In the genomic region with DNA sequence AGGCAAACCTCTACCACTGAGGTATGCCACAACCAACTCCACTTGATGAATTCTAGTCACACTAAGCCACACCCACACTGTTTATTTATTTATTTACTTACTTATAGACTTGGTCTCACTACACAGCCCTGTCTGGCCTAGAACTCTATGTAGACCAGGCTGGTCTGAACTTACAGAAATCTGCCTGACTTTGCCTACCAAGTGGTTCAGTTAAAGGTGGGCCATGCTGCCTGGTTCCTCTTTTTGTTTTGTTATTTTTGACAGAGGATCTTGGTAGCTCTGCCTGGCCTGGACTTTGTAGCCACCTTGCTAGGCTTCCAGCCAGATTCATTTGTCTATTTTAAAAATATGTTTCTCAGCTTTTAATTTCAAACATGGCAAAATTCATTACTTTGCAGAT, we compare ENCODE assay signal across 26 mouse cellular contexts. TPM values are rescaled to one million over a fixed set of nuclear protein-coding genes. Genes with fewer than 3 reads are reported as not detected.
A peak's percentile ranks its signal among the peaks of the same experiment; 100 is the strongest.
DNase-seq lines count a peak whose midpoint lies in the region; ATAC-seq and TF ChIP-seq lines count a peak whose summit lies in the region.
"Had no signal": no experiment of that assay in that cellular context is flagged by ENCODE, and none has a peak within 500 bp of the region (broad histone marks: within the 10 kb centered on the region; RNA-seq: fewer than 3 reads in every experiment).

No protein-coding gene starts in this region.

- no peak overlapping the region for H3K9ac ChIP-seq in CH12.LX (ENCODE audit: insufficient read depth, low read depth)
- H3K9ac ChIP-seq in MEL (ENCODE audit: control insufficient read depth, low read depth, low read length, poor library complexity, severe bottlenecking): no peak overlapping the region
- H3K9ac ChIP-seq in heart, embryonic 11.5 days (ENCODE audit: low read depth, low read length): no peak overlapping the region

- H3K36me3 ChIP-seq in CH12.LX (replicated peaks in 1 of 2; ENCODE audit: control insufficient read depth in 1 of 2, insufficient read depth in 1 of 2, low read length in 1 of 2) (peaks cover 0 to 1% of the 10 kb centered on the region in 2 experiments), MEL (ENCODE audit: control insufficient read depth in 1 of 2, insufficient read depth in 2 of 2, low read length in 2 of 2) (peaks cover 0 to 6% of the 10 kb centered on the region in 2 experiments; a peak in 2 of 4 replicates)
- H3K36me3 ChIP-seq in heart, embryonic 11.5 days (ENCODE audit: control insufficient read depth, insufficient read depth, low read length): no peaks in the 10 kb centered on the region

- no peak for TF ChIP-seq RAD21 in CH12.LX (IDR thresholded peaks at IDR 0.05; ENCODE audit: low read depth, low read length)
- TF ChIP-seq RAD21 in MEL (IDR thresholded peaks at IDR 0.05; ENCODE audit: low read depth, low read length): no peak

- H3K27ac ChIP-seq in CH12.LX (ENCODE audit: insufficient read depth, low read depth): no peak overlapping the region
- no peak overlapping the region for H3K27ac ChIP-seq in MEL (ENCODE audit: control insufficient read depth, low read depth, low read length)
- no peak overlapping the region for H3K27ac ChIP-seq in heart, embryonic 11.5 days (ENCODE audit: low read depth, low read length)

- TF ChIP-seq POLR2A in CH12.LX (IDR thresholded peaks at IDR 0.05; ENCODE audit: low read depth, low read length) (no peak), MEL (IDR thresholded peaks at IDR 0.05; ENCODE audit: control insufficient read depth in 1 of 2, insufficient read depth in 1 of 2, low read depth in 1 of 2, low read length in 2 of 2, poor library complexity in 1 of 2) (no peak)

- no peak overlapping the region for H3K4me2 ChIP-seq in CH12.LX (ENCODE audit: insufficient read depth, low read depth, poor library complexity, severe bottlenecking)
- no peak overlapping the region for H3K4me2 ChIP-seq in heart, embryonic 11.5 days

- H3K9me3 ChIP-seq in CH12.LX (replicated peaks; ENCODE audit: low read length) (no peaks in the 10 kb centered on the region), MEL (replicated peaks; ENCODE audit: insufficient read depth, low read length) (no peaks in the 10 kb centered on the region)
- H3K9me3 ChIP-seq in heart, embryonic 11.5 days (replicated peaks; ENCODE audit: control insufficient read depth, low read length): no peaks in the 10 kb centered on the region
- H3K9me3 ChIP-seq: G1E had no signal

- TF ChIP-seq EP300 in CH12.LX (IDR thresholded peaks at IDR 0.05; ENCODE audit: low read length): no peak
- no peak; a peak in 1 of 4 replicates for TF ChIP-seq EP300 in MEL (IDR thresholded peaks at IDR 0.05; ENCODE audit: low read depth in 1 of 2, low read length in 2 of 2)

- ATAC-seq in heart, embryonic 11.5 days (replicated peaks; ENCODE audit: insufficient number of reproducible peaks, low FRiP score, low TSS enrichment): no peak
- ATAC-seq: activated CD4-positive, CD25-positive, alpha-beta regulatory T cell, adult 4 months; CD4-positive, CD25-positive, alpha-beta regulatory T cell, adult 4 months; Patski had no signal

- dilution Hi-C loops in CH12.LX (cut with MboI; ENCODE audit: extremely low pct_ligation_motif_present, extremely low pct_unique_long_range_greater_than_20kb, low sequenced_read_pairs): no loop called here

- in situ Hi-C loops in CH12.LX (cut with MboI; ENCODE audit: low pct_ligation_motif_present, low pct_unique_long_range_greater_than_20kb, low sequenced_read_pairs): no loop called here

- H3K4me3 ChIP-seq in CH12.LX (replicated peaks in 1 of 3; ENCODE audit: low read depth in 2 of 3, low read length in 2 of 3, poor library complexity in 1 of 3): no peak overlapping the region
- H3K4me3 ChIP-seq in MEL (ENCODE audit: control insufficient read depth in 1 of 2, insufficient read depth in 1 of 2, low read depth in 2 of 2, low read length in 2 of 2): no peak overlapping the region
- no peak overlapping the region for H3K4me3 ChIP-seq in heart, embryonic 11.5 days (ENCODE audit: low read depth, low read length)

- peak; percentile 68 for DNase-seq in A20 (ENCODE audit: low read depth, low spot score)
- peak; percentile 18 for DNase-seq in CH12.LX (ENCODE audit: extremely low read depth)
- peak; percentile 61 for DNase-seq in MEL (ENCODE audit: low read depth, low spot score)
- peak; percentile 24 for DNase-seq in MEL-GATA-1-ER (ENCODE audit: extremely low read depth, low read depth)
- no peak for DNase-seq in gastrocnemius, postnatal 25 days
- no peak for DNase-seq in kidney, postnatal 25 days
- DNase-seq in retina, embryonic 14.5 days (ENCODE audit: low spot score): no peak
- DNase-seq: adrenal gland, adult 2 months; adrenal gland, adult 8-10 months; adrenal gland, postnatal 10 days; adrenal gland, postnatal 14 days; adrenal gland, postnatal 25 days; adrenal gland, postnatal 36 days; B cell, adult 2 months; cerebellum, adult 11 months; cerebellum, adult 11-12 months; cerebellum, adult 18-20 months; cerebellum, adult 2 months; cerebellum, adult 8-10 months; cerebellum, adult 9-10 months had no signal

- H3K27me3 ChIP-seq in CH12.LX (replicated peaks): no peaks in the 10 kb centered on the region
- H3K27me3 ChIP-seq in MEL (ENCODE audit: control insufficient read depth in 1 of 2, insufficient read depth in 2 of 2, low read length in 2 of 2): no peaks in the 10 kb centered on the region
- H3K27me3 ChIP-seq in heart, embryonic 11.5 days (ENCODE audit: control insufficient read depth, insufficient read depth, low read length): no peaks in the 10 kb centered on the region
- H3K27me3 ChIP-seq: Patski had no signal

- H3K79me2 ChIP-seq in CH12.LX (replicated peaks; ENCODE audit: control insufficient read depth, extremely low read depth, insufficient read depth, poor library complexity, severe bottlenecking) (no peaks in the 10 kb centered on the region), MEL (ENCODE audit: control insufficient read depth, insufficient read depth, low read length, poor library complexity) (no peaks in the 10 kb centered on the region)

- TF ChIP-seq CTCF in CH12.LX (conservative IDR thresholded peaks at IDR 0.05 in 1 of 2, IDR thresholded peaks at IDR 0.05 in 1 of 2; ENCODE audit: low read depth in 2 of 2, low read length in 2 of 2) (no peak), MEL (IDR thresholded peaks at IDR 0.05 in 2 of 3, conservative IDR thresholded peaks at IDR 0.05 in 1 of 3; ENCODE audit: control insufficient read depth in 1 of 3, insufficient read depth in 1 of 3, low read depth in 2 of 3, low read length in 3 of 3, poor library complexity in 1 of 3, severe bottlenecking in 1 of 3) (no peak)

- peaks cover 0 to 26% of the 10 kb centered on the region in 2 experiments; a peak in 3 of 4 replicates for H3K4me1 ChIP-seq in CH12.LX (ENCODE audit: control insufficient read depth in 1 of 2, insufficient read depth in 2 of 2)
- peaks cover 0 to 15% of the 10 kb centered on the region in 2 experiments; a peak in 2 of 4 replicates for H3K4me1 ChIP-seq in MEL (ENCODE audit: control insufficient read depth in 1 of 2, insufficient read depth in 2 of 2, low read length in 2 of 2)
- no peaks in the 10 kb centered on the region for H3K4me1 ChIP-seq in heart, embryonic 11.5 days (ENCODE audit: control insufficient read depth, insufficient read depth, low read length)

TF ChIP-seq in CH12.LX, 34 proteins besides CTCF, POLR2A, EP300 and RAD21 (continues in another document):
- TF ChIP-seq MAFK (IDR thresholded peaks at IDR 0.05; ENCODE audit: insufficient replicate concordance, low read length) (no peak), TBP (conservative IDR thresholded peaks at IDR 0.05; ENCODE audit: low read depth, low read length) (no peak), HCFC1 (IDR thresholded peaks at IDR 0.05; ENCODE audit: low read depth, low read length) (no peak), ZNF384 (IDR thresholded peaks at IDR 0.05; ENCODE audit: low read depth, low read length) (no peak), SMC3 (IDR thresholded peaks at IDR 0.05; ENCODE audit: low read depth, low read length) (no peak), NELFE (IDR thresholded peaks at IDR 0.05; ENCODE audit: low read depth, low read length) (no peak), MEF2A (IDR thresholded peaks at IDR 0.05; ENCODE audit: borderline replicate concordance, low read depth, low read length) (no peak), ELF1 (IDR thresholded peaks at IDR 0.05; ENCODE audit: low read depth, low read length) (no peak), ZKSCAN1 (IDR thresholded peaks at IDR 0.05; ENCODE audit: borderline replicate concordance, low read depth, low read length) (no peak)

TF ChIP-seq in MEL, 35 proteins besides CTCF, POLR2A, EP300 and RAD21:
- TF ChIP-seq SIN3A (IDR thresholded peaks at IDR 0.05; ENCODE audit: low read length) (0 out of 2 replicates have a peak, but pooled peaks have one; percentile 42), SMC3 (IDR thresholded peaks at IDR 0.05; ENCODE audit: low read depth, low read length) (no peak), MXI1 (IDR thresholded peaks at IDR 0.05; ENCODE audit: low read depth, low read length) (peak; percentile 44; the same call in 1 of the 2 replicates)

RNA-seq across cellular contexts. Expression of a gene that starts 11.3 kb away (rescaled TPM):
- total RNA-seq in CH12.LX (2012; rRNA removed) (0.08 and 0.17 TPM in 2 replicates), CH12.LX (2014; rRNA removed) (not detected in 2 replicates), MEL (2012; rRNA removed) (0.08 and 0.16 TPM in 2 replicates)
- polyA plus RNA-seq in CH12.LX (2012; ENCODE audit: insufficient read length, low read depth) (0.56 and 0.61 TPM in 2 replicates), MEL (2012; ENCODE audit: insufficient read depth in 1 of 2, insufficient read length in 2 of 2, low read depth in 1 of 2, low replicate concordance in 2 of 2, missing spikeins in 1 of 2) (1 to 10 TPM in 1 of 2 experiments, not detected in 1; 1.3 TPM)
- not detected for total RNA-seq in gastrocnemius, postnatal 25 days (2021)
- polyA plus RNA-seq in heart, embryonic 11.5 days (2014; fragmentation: Nextera tagmentation; extraction: Ambion mirVana): 0.23 TPM in 1 of 2 replicates, not detected in the other
- total RNA-seq: adrenal gland, adult 18-20 months; adrenal gland, adult 2 months; adrenal gland, postnatal 10 days; adrenal gland, postnatal 14 days; adrenal gland, postnatal 25 days; adrenal gland, postnatal 36 days had no signal
- polyA plus RNA-seq: adrenal gland, adult 2 months; CD4-positive, CD25-positive, alpha-beta regulatory T cell, adult 4 months; G1E had no signal

RNA-seq across cellular contexts. Expression of a gene that starts 36.2 kb away (rescaled TPM):
- 89.1 and 97.8 TPM in 2 replicates for total RNA-seq in CH12.LX (2012; rRNA removed)
- 28.8 and 30.9 TPM in 2 replicates for total RNA-seq in CH12.LX (2014; rRNA removed)
- polyA plus RNA-seq in CH12.LX (2012; ENCODE audit: insufficient read length, low read depth): 48.9 and 54.4 TPM in 2 replicates
- 90.1 and 90.8 TPM in 2 replicates for total RNA-seq in MEL (2012; rRNA removed)
- 10 to 100 TPM in 1 of 2 experiments, not detected in 1; 73.3 TPM for polyA plus RNA-seq in MEL (2012; ENCODE audit: insufficient read depth in 1 of 2, insufficient read length in 2 of 2, low read depth in 1 of 2, low replicate concordance in 2 of 2, missing spikeins in 1 of 2)
- total RNA-seq in gastrocnemius, postnatal 25 days (2021): 10 to 100 TPM; 37.4 to 39.4 TPM
- 69.4 and 78.6 TPM in 2 replicates for polyA plus RNA-seq in heart, embryonic 11.5 days (2014; fragmentation: Nextera tagmentation; extraction: Ambion mirVana)

Comparison
In these comparisons a context has a peak if more than half of its experiments do, and no peak if none do; other contexts are left out.
1. DNase-seq: peak in A20 (single experiment), CH12.LX (single experiment), MEL (single experiment) and MEL-GATA-1-ER (single experiment); none in gastrocnemius, postnatal 25 days (single experiment), kidney, postnatal 25 days (0 of 2) and retina, embryonic 14.5 days (single experiment).